Mouse (Mus musculus) limb, embryonic 14.5 days (tissue): ENCODE data around the gene Cgnl1. TPM values are rescaled to one million over a fixed set of nuclear protein-coding genes. Genes with fewer than 3 reads are reported as not detected.
A peak's percentile ranks its signal among the peaks of the same experiment; 100 is the strongest.

ENCODE experiments used
- ATAC-seq: fragments of 200-750 bp; cut with Nextera tagmentation; 2 replicates; pipeline ENCODE4 v1.8.0; 2017; ENCODE audit warnings: low read depth, moderate number of reproducible peaks, moderate TSS enrichment; ENCODE audit not compliant: low FRiP score
- DNase-seq: peaks from one replicate; pipeline ENCODE4 v3.0.0-alpha.2; 2015; ENCODE audit warnings: low spot score
- H3K27ac ChIP-seq: fragments of 300-500 bp; sonication (generic); replicated peaks from 2 replicates; pipeline ENCODE4 v1.5.1; 2014; ENCODE audit warnings: low read depth, mild to moderate bottlenecking, low read length, moderate library complexity, mixed read lengths
- H3K27me3 ChIP-seq: fragments of 300-500 bp; sonication (generic); 2 replicates; pipeline ENCODE4 v1.6.1; 2014; ENCODE audit warnings: low read length, mixed read lengths; ENCODE audit not compliant: control insufficient read depth, insufficient read depth
- H3K36me3 ChIP-seq: fragments of 300-500 bp; sonication (generic); 2 replicates; pipeline ENCODE4 v1.6.1; 2014; ENCODE audit warnings: mild to moderate bottlenecking, low read length, moderate library complexity, mixed read lengths; ENCODE audit not compliant: control insufficient read depth, insufficient read depth
- H3K4me1 ChIP-seq: fragments of 300-500 bp; sonication (generic); 2 replicates; pipeline ENCODE4 v1.6.1; 2014; ENCODE audit warnings: antibody characterized with exemption, low read length, mixed read lengths; ENCODE audit not compliant: control insufficient read depth, insufficient read depth
- H3K4me2 ChIP-seq: fragments of 300-500 bp; sonication (generic); replicated peaks from 2 replicates; pipeline ENCODE4 v1.6.1; 2014; ENCODE audit warnings: low read depth, mild to moderate bottlenecking, low read length, moderate library complexity; ENCODE audit not compliant: severe bottlenecking
- H3K4me3 ChIP-seq: fragments of 300-500 bp; sonication (generic); replicated peaks from 2 replicates; pipeline ENCODE4 v1.5.1; 2014; ENCODE audit warnings: low read length
- H3K9ac ChIP-seq: fragments of 300-500 bp; sonication (generic); 2 replicates; pipeline ENCODE4 v1.6.1; 2014; ENCODE audit warnings: mild to moderate bottlenecking, low read depth, low read length, moderate library complexity; ENCODE audit not compliant: severe bottlenecking
- H3K9me3 ChIP-seq: fragments of 300-500 bp; sonication (generic); 2 replicates; pipeline ENCODE4 v1.6.1; 2016; ENCODE audit warnings: low read length; ENCODE audit not compliant: control insufficient read depth
- POLR2A ChIP-seq: fragments of 200-500 bp; IDR thresholded peaks from 2 replicates; pipeline ENCODE4 v1.8.0; 2012; ENCODE audit warnings: inconsistent platforms, mild to moderate bottlenecking, moderate library complexity, borderline replicate concordance; ENCODE audit not compliant: insufficient read depth, insufficient read length; ENCODE audit errors: extremely low read depth
- WGBS: fragments of 180-500 bp; shearing (Covaris S2); extraction: QIAGEN DNeasy Blood & Tissue Kit; methylation state at CpG from one replicate; pipeline ENCODE4 v1.1.7; 2014; 5-methylcytosine and 5-hydroxymethylcytosine counted together
- polyA plus RNA-seq, 2 experiments: library from polyadenylated mRNA; depleted of rRNA in 1 of 2; stranded (reverse) in 1 of 2; unstranded in 1 of 2; fragments of >200 nt; fragmentation: Nextera tagmentation in 1 of 2; extraction: Ambion mirVana in 1 of 2; gene quantifications; 2 replicates each; pipeline versions ENCODE4 v1.2.1 to v1.2.3; 2012 to 2014

Gene Cgnl1
- polyA plus RNA-seq, 2 experiments = 12.8 to 14.3 TPM

- ATAC-seq (no peak; the same call in 1 of the 2 replicates), DNase-seq (no peak)
- no peak for TF ChIP-seq POLR2A
- H3K36me3 ChIP-seq = no peaks in the 10 kb centered on the region
- H3K9me3 ChIP-seq = peaks cover 9% of the 10 kb centered on the region; the same call in 1 of the 2 replicates
- no peak overlapping the region for H3K4me2 ChIP-seq
- 80% methylated on average over 2 of the region's 2 CpGs for WGBS
- H3K4me3 ChIP-seq = no peak overlapping the region
- no peaks in the 10 kb centered on the region for H3K27me3 ChIP-seq
- no peak overlapping the region for H3K9ac ChIP-seq
- H3K4me1 ChIP-seq = peaks cover 13% of the 10 kb centered on the region; the same call in 1 of the 2 replicates
- H3K27ac ChIP-seq = no peak overlapping the region
Measured at GRCm38 (mm10) chr9:71588930-71589592, 182.3 kb downstream of the Cgnl1 start.

GRCm38 (mm10) chr9:71586408-71586807, 185.0 kb downstream of the Cgnl1 start:
- no peak overlapping the region for H3K4me3 ChIP-seq
- no peak for DNase-seq
- no peaks in the 10 kb centered on the region for H3K27me3 ChIP-seq
- TF ChIP-seq POLR2A = no peak
- H3K9me3 ChIP-seq = peaks cover 9% of the 10 kb centered on the region; the same call in 1 of the 2 replicates
- no peaks in the 10 kb centered on the region for H3K36me3 ChIP-seq
- 52% methylated on average over 3 of the region's 3 CpGs for WGBS
- H3K9ac ChIP-seq = no peak overlapping the region
- ATAC-seq = no peak
- H3K27ac ChIP-seq = no peak overlapping the region
- H3K4me2 ChIP-seq = no peak overlapping the region
- 0 out of 2 replicates have a peak, but pooled peaks cover 3% of the 10 kb centered on the region for H3K4me1 ChIP-seq

GRCm38 (mm10) chr9:71582771-71583170, 188.6 kb downstream of the Cgnl1 start:
- Histone ChIP-seq H3K4me3 (no peak overlapping the region), H3K27me3 (no peaks in the 10 kb centered on the region), H3K4me1 (no peaks in the 10 kb centered on the region), H3K36me3 (no peaks in the 10 kb centered on the region), H3K4me2 (no peak overlapping the region), H3K27ac (no peak overlapping the region), H3K9me3 (peaks cover 9% of the 10 kb centered on the region; the same call in 1 of the 2 replicates), H3K9ac (no peak overlapping the region)
- DNase-seq (no peak), ATAC-seq (no peak)
- TF ChIP-seq POLR2A = no peak
- 60% methylated on average over 1 of the region's 1 CpGs for WGBS

- no peaks in the 10 kb centered on the region for H3K4me1 ChIP-seq
- no peak overlapping the region for H3K9ac ChIP-seq
- TF ChIP-seq POLR2A = no peak
- 61% methylated on average over 7 of the region's 7 CpGs for WGBS
- no peaks in the 10 kb centered on the region for H3K9me3 ChIP-seq
- H3K36me3 ChIP-seq = no peaks in the 10 kb centered on the region
- H3K27me3 ChIP-seq = no peaks in the 10 kb centered on the region
- DNase-seq = peak; percentile 61
- H3K4me3 ChIP-seq = no peak overlapping the region
- ATAC-seq = peak; percentile 84
- H3K4me2 ChIP-seq = no peak overlapping the region
- no peak overlapping the region for H3K27ac ChIP-seq
Measured at GRCm38 (mm10) chr9:71578896-71579564, 192.4 kb downstream of the Cgnl1 start.

Other genes with a start within 250 kb of the Cgnl1 start
- 27.8 and 33.1 TPM in 2 replicates for gene Myzap, start 179.2 kb downstream of the Cgnl1 start, polyA plus RNA-seq (2012; rRNA removed)
- gene Myzap, start 179.2 kb downstream of the Cgnl1 start, polyA plus RNA-seq (2014; fragmentation: Nextera tagmentation; extraction: Ambion mirVana) = 16.1 TPM in 2 replicates